Mouse (Mus musculus) forebrain, embryonic 14.5 days (tissue): ENCODE measurements at regions not wholly inside any gene's neighbourhood (a gene's known extent, or its start where the extent isn't known, plus 50 kb on each side); places are given as distances from the start of the nearest gene placed in this dataset.

Experiments
- ATAC-seq: fragments of 200-750 bp; cut with Nextera tagmentation; 2 replicates; pipeline ENCODE4 v1.8.0; 2017; ENCODE audit warnings: mild to moderate bottlenecking, moderate library complexity
- DNase-seq: peaks from one replicate; pipeline ENCODE4 v3.0.0-alpha.2; 2015; ENCODE audit warnings: low spot score
- H3K27ac ChIP-seq: fragments of 300-500 bp; sonication (generic); 2 replicates; pipeline ENCODE4 v1.5.1; 2014; ENCODE audit warnings: low read depth, mild to moderate bottlenecking, control low read depth, low read length, moderate library complexity
- H3K27me3 ChIP-seq: fragments of 300-500 bp; sonication (generic); replicated peaks from 2 replicates; pipeline ENCODE4 v1.6.1; 2014; ENCODE audit warnings: low read length, control low read depth, mixed read lengths; ENCODE audit not compliant: control insufficient read depth, insufficient read depth
- H3K36me3 ChIP-seq: fragments of 300-500 bp; sonication (generic); 2 replicates; pipeline ENCODE4 v1.6.1; 2014; ENCODE audit warnings: low read length, control low read depth; ENCODE audit not compliant: control insufficient read depth, insufficient read depth
- H3K4me1 ChIP-seq: fragments of 300-500 bp; sonication (generic); 2 replicates; pipeline ENCODE4 v1.6.1; 2014; ENCODE audit warnings: antibody characterized with exemption, low read length, control low read depth; ENCODE audit not compliant: control insufficient read depth, insufficient read depth
- H3K4me2 ChIP-seq: fragments of 300-500 bp; sonication (generic); 2 replicates; pipeline ENCODE4 v1.6.1; 2014; ENCODE audit warnings: mild to moderate bottlenecking, control low read depth, low read length
- H3K4me3 ChIP-seq: fragments of 300-500 bp; sonication (generic); 2 replicates; pipeline ENCODE4 v1.5.1; 2014; ENCODE audit warnings: low read depth, low read length, control low read depth
- H3K9ac ChIP-seq: fragments of 300-500 bp; sonication (generic); 2 replicates; pipeline ENCODE4 v1.6.1; 2014; ENCODE audit warnings: mild to moderate bottlenecking, low read length, control low read depth, moderate library complexity
- H3K9me3 ChIP-seq: fragments of 300-500 bp; sonication (generic); replicated peaks from 2 replicates; pipeline ENCODE4 v1.6.1; 2016; ENCODE audit warnings: low read length, control low read depth, mixed read lengths; ENCODE audit not compliant: control insufficient read depth
- WGBS: fragments of 180-500 bp; shearing (Covaris S2); extraction: QIAGEN DNeasy Blood & Tissue Kit; methylation state at CpG from one replicate; pipeline ENCODE4 v1.1.7; 2014; 5-methylcytosine and 5-hydroxymethylcytosine counted together

GRCm38 (mm10) chr17:14764796-14765195 is 70.8 kb upstream of the Thbs2 start:
- ATAC-seq (no peak), DNase-seq (no peak)
- no peaks in the 10 kb centered on the region for H3K4me1 ChIP-seq
- H3K4me3 ChIP-seq = no peak overlapping the region
- H3K27me3 ChIP-seq = no peaks in the 10 kb centered on the region
- H3K9ac ChIP-seq = no peak overlapping the region
- H3K27ac ChIP-seq = no peak overlapping the region
- H3K4me2 ChIP-seq = no peak overlapping the region
- H3K36me3 ChIP-seq = no peaks in the 10 kb centered on the region
- H3K9me3 ChIP-seq = no peaks in the 10 kb centered on the region
- whole genome bisulfite sequencing = 73% methylated on average over 4 of the region's 4 CpGs

- DNase-seq (no peak), ATAC-seq (no peak)
- Histone ChIP-seq H3K4me3 (no peak overlapping the region), H3K4me2 (no peak overlapping the region), H3K9me3 (no peaks in the 10 kb centered on the region), H3K27ac (no peak overlapping the region), H3K4me1 (no peaks in the 10 kb centered on the region), H3K36me3 (no peaks in the 10 kb centered on the region), H3K27me3 (no peaks in the 10 kb centered on the region), H3K9ac (no peak overlapping the region)
- WGBS = 92% methylated on average over 5 of the region's 5 CpGs
These were observed 59.1 kb upstream of the Thbs2 start for GRCm38 (mm10) chr17:14753095-14753494.

GRCm38 (mm10) chr17:14750519-14751145 is 56.6 kb upstream of the Thbs2 start:
- no peak for ATAC-seq
- WGBS = 84% methylated on average over 3 of the region's 3 CpGs

GRCm38 (mm10) chr17:14749281-14749680 is 55.2 kb upstream of the Thbs2 start:
- Histone ChIP-seq H3K4me2 (no peak overlapping the region), H3K4me3 (no peak overlapping the region), H3K9ac (no peak overlapping the region), H3K4me1 (no peaks in the 10 kb centered on the region), H3K27me3 (no peaks in the 10 kb centered on the region), H3K27ac (no peak overlapping the region), H3K9me3 (no peaks in the 10 kb centered on the region), H3K36me3 (no peaks in the 10 kb centered on the region)
- ATAC-seq = no peak
- WGBS = 85% methylated on average over 2 of the region's 2 CpGs
- no peak for DNase-seq

More at GRCm38 (mm10) chr17:14750519-14751145, 56.6 kb upstream of the Thbs2 start:
- no peaks in the 10 kb centered on the region for H3K36me3 ChIP-seq
- H3K27ac ChIP-seq = no peak overlapping the region
- H3K9me3 ChIP-seq = no peaks in the 10 kb centered on the region
- H3K4me3 ChIP-seq = no peak overlapping the region
- H3K9ac ChIP-seq = no peak overlapping the region
- no peak for DNase-seq
- no peaks in the 10 kb centered on the region for H3K27me3 ChIP-seq
- H3K4me1 ChIP-seq = no peaks in the 10 kb centered on the region
- no peak overlapping the region for H3K4me2 ChIP-seq

GRCm38 (mm10) chr17:14747255-14747869 is 53.3 kb upstream of the Thbs2 start:
- 45% methylated on average over 5 of the region's 5 CpGs for WGBS
- H3K36me3 ChIP-seq = no peaks in the 10 kb centered on the region
- no peak overlapping the region for H3K9ac ChIP-seq
- no peaks in the 10 kb centered on the region for H3K4me1 ChIP-seq
- no peaks in the 10 kb centered on the region for H3K9me3 ChIP-seq
- ATAC-seq = peak; percentile 54; the same call in 1 of the 2 replicates
- peak; percentile 19 for DNase-seq
- no peak overlapping the region for H3K4me2 ChIP-seq
- no peaks in the 10 kb centered on the region for H3K27me3 ChIP-seq
- no peak overlapping the region for H3K27ac ChIP-seq
- no peak overlapping the region for H3K4me3 ChIP-seq

GRCm38 (mm10) chr17:14745512-14745911 is 51.5 kb upstream of the Thbs2 start:
- Histone ChIP-seq H3K27me3 (no peaks in the 10 kb centered on the region), H3K9ac (no peak overlapping the region), H3K9me3 (no peaks in the 10 kb centered on the region), H3K4me3 (no peak overlapping the region), H3K4me2 (no peak overlapping the region), H3K36me3 (no peaks in the 10 kb centered on the region), H3K27ac (no peak overlapping the region), H3K4me1 (no peaks in the 10 kb centered on the region)
- no peak for DNase-seq
- no peak for ATAC-seq
- WGBS = 92% methylated on average over 3 of the region's 3 CpGs

- Histone ChIP-seq H3K4me1 (no peaks in the 10 kb centered on the region), H3K4me3 (no peak overlapping the region), H3K4me2 (no peak overlapping the region), H3K36me3 (no peaks in the 10 kb centered on the region), H3K27ac (no peak overlapping the region), H3K9me3 (no peaks in the 10 kb centered on the region), H3K9ac (no peak overlapping the region), H3K27me3 (no peaks in the 10 kb centered on the region)
- DNase-seq (no peak), ATAC-seq (no peak)
- 90% methylated on average over 9 of the region's 9 CpGs for WGBS
These were observed 50.0 kb upstream of the Thbs2 start for GRCm38 (mm10) chr17:14744010-14744409.
